Comparison of ENCODE assay signal across 22 mouse cellular contexts in the genomic region with DNA sequence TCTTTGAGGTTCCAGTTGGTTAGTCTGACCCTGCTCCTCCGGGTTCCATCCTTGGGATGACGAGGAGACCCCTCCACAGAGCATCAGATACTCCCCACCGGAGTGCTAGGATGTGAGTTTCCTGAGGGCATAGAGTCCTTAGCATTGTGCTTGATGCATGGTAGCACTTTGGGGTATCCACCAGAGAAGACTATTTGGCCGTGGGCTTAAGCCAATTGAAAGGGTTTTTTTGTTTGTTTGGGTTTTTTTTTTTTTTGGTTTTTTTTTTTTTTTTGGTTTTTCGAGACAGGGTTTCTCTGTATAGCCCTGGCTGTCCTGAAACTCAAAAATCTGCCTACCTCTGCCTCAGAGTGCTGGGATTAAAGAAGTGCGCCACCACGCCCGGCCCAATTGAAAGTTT.
"Had no signal": no experiment of that assay in that cellular context is flagged by ENCODE, and none has a peak within 500 bp of the region (broad histone marks: within the 10 kb centered on the region; RNA-seq: fewer than 3 reads in every experiment).

No protein-coding gene starts in this region.

- H3K9me3 ChIP-seq: limb, embryonic 13.5 days; liver, embryonic 12.5 days; liver, embryonic 15.5 days; lung, embryonic 15.5 days; megakaryocyte, embryonic 14.5 days; midbrain, embryonic 10.5 days; midbrain, embryonic 13.5 days; neural tube, embryonic 12.5 days; stomach, embryonic 15.5 days had no signal

- H3K9ac ChIP-seq: limb, embryonic 13.5 days; liver, embryonic 12.5 days; liver, embryonic 15.5 days; lung, embryonic 15.5 days; midbrain, embryonic 13.5 days; neural tube, embryonic 12.5 days; stomach, embryonic 15.5 days had no signal

- ATAC-seq: liver, embryonic 12.5 days; midbrain, embryonic 13.5 days had no signal

- H3K36me3 ChIP-seq: limb, embryonic 13.5 days; liver, embryonic 12.5 days; liver, embryonic 15.5 days; lung, embryonic 15.5 days; midbrain, embryonic 10.5 days; midbrain, embryonic 13.5 days; neural tube, embryonic 12.5 days; stomach, embryonic 15.5 days had no signal

- H3K4me3 ChIP-seq: layer of hippocampus, adult 2 months; limb, embryonic 13.5 days; liver, embryonic 12.5 days; liver, embryonic 15.5 days; lung, embryonic 15.5 days; megakaryocyte, embryonic 14.5 days; midbrain, embryonic 10.5 days; midbrain, embryonic 13.5 days; neural tube, embryonic 12.5 days; stomach, embryonic 15.5 days had no signal

- H3K4me2 ChIP-seq: limb, embryonic 13.5 days; liver, embryonic 12.5 days; liver, embryonic 15.5 days; lung, embryonic 15.5 days; midbrain, embryonic 13.5 days; neural tube, embryonic 12.5 days; stomach, embryonic 15.5 days had no signal

- H3K27me3 ChIP-seq: limb, embryonic 13.5 days; liver, embryonic 12.5 days; liver, embryonic 15.5 days; lung, embryonic 15.5 days; megakaryocyte, embryonic 14.5 days; midbrain, embryonic 13.5 days; neural tube, embryonic 12.5 days; stomach, embryonic 15.5 days had no signal

- DNase-seq: kidney, adult 2 months; kidney, postnatal 25 days; layer of hippocampus, adult 9-11 months; liver; lung, adult 18-20 months; lung, postnatal 10 days; lung, postnatal 36 days; retina, postnatal 1 day; right cerebral cortex, postnatal 25 days; spleen, adult 18-20 months; thymus, postnatal 25 days had no signal

- H3K27ac ChIP-seq: kidney, postnatal 0 days; layer of hippocampus, adult 2 months; liver, embryonic 12.5 days; liver, embryonic 15.5 days; lung, embryonic 15.5 days; midbrain, embryonic 10.5 days; midbrain, embryonic 13.5 days; neural tube, embryonic 12.5 days; stomach, embryonic 15.5 days had no signal
